In genomic region chr3:139075333-139076058, GRCm38 (mm10) we compare ENCODE assay signal across 8 mouse cellular contexts. TPM values are rescaled to one million over a fixed set of nuclear protein-coding genes. Genes with fewer than 3 reads are reported as not detected.
A peak's percentile ranks its signal among the peaks of the same experiment; 100 is the strongest.
DNase-seq lines count a peak whose midpoint lies in the region; ATAC-seq and TF ChIP-seq lines count a peak whose summit lies in the region.

No protein-coding gene starts in this region.

- TF ChIP-seq POLR2A in heart, adult 2 months (IDR thresholded peaks at IDR 0.05; ENCODE audit: insufficient read depth, low read depth, low read length) = peak; percentile 75

- H3K27ac ChIP-seq in embryonic facial prominence, embryonic 13.5 days = peak overlapping the region; percentile 90
- peak overlapping the region; percentile 79 for H3K27ac ChIP-seq in heart, adult 2 months
- peak overlapping the region; percentile 89 for H3K27ac ChIP-seq in limb, embryonic 12.5 days
- peak overlapping the region; percentile 96 for H3K27ac ChIP-seq in midbrain, embryonic 14.5 days (replicated peaks; ENCODE audit: low read depth, low read length)

- peak; percentile 99 for ATAC-seq in embryonic facial prominence, embryonic 13.5 days (ENCODE audit: insufficient number of reproducible peaks, insufficient read depth, low FRiP score, low TSS enrichment, low read depth)
- peak; percentile 99 for ATAC-seq in limb, embryonic 12.5 days (ENCODE audit: insufficient number of reproducible peaks, insufficient read depth, low FRiP score, low TSS enrichment, low read depth)
- peak; percentile 98 for ATAC-seq in midbrain, embryonic 14.5 days (ENCODE audit: low FRiP score, low TSS enrichment)

- H3K4me3 ChIP-seq in embryonic facial prominence, embryonic 13.5 days = peak overlapping the region; percentile 89
- peak overlapping the region; percentile 75 for H3K4me3 ChIP-seq in heart, adult 2 months
- H3K4me3 ChIP-seq in limb, embryonic 12.5 days (replicated peaks) = peak overlapping the region; percentile 88
- peak overlapping the region; percentile 91 for H3K4me3 ChIP-seq in midbrain, embryonic 14.5 days (replicated peaks; ENCODE audit: low read depth, low read length)

- peak overlapping the region; percentile 80 for H3K4me2 ChIP-seq in embryonic facial prominence, embryonic 13.5 days
- peak overlapping the region; percentile 85 for H3K4me2 ChIP-seq in limb, embryonic 12.5 days
- H3K4me2 ChIP-seq in midbrain, embryonic 14.5 days (ENCODE audit: low read length) = peak overlapping the region; percentile 90

- TF ChIP-seq EP300 in heart, adult 2 months (IDR thresholded peaks at IDR 0.05; ENCODE audit: insufficient read depth, low read depth, low read length) = no peak

- H3K9me3 ChIP-seq in embryonic facial prominence, embryonic 13.5 days = no peaks in the 10 kb centered on the region
- H3K9me3 ChIP-seq in limb, embryonic 12.5 days = no peaks in the 10 kb centered on the region
- H3K9me3 ChIP-seq in midbrain, embryonic 14.5 days (ENCODE audit: control insufficient read depth, low read length) = no peaks in the 10 kb centered on the region

- no peak for TF ChIP-seq CTCF in heart, adult 2 months (IDR thresholded peaks at IDR 0.05)

- peak; percentile 85 for DNase-seq in 416B (ENCODE audit: low read depth)
- DNase-seq in adrenal gland, postnatal 4 days (ENCODE audit: low spot score in 2 of 2) = peak; percentile 78 to 79
- peak; percentile 95 to 96 for DNase-seq in heart, adult 2 months
- peak; percentile 89 to 90 for DNase-seq in kidney, adult 8-10 months
- DNase-seq in midbrain, embryonic 14.5 days = peak; percentile 96
- peak; percentile 85 for DNase-seq in spleen, adult 12 weeks (ENCODE audit: low spot score)

- intact Hi-C loops in heart, adult 2 months (cut with DNase I) = loop anchor here (2.0 to 10.0 kb wide), 3 partner anchors 331 to 1211 kb away; partner anchors contain the start of genes Dnajb14, H2afz, Metap1 and Tspan5

- peaks cover 6% of the 10 kb centered on the region for H3K4me1 ChIP-seq in embryonic facial prominence, embryonic 13.5 days
- H3K4me1 ChIP-seq in heart, adult 2 months (ENCODE audit: control insufficient read depth, insufficient read depth, low read length) = no peaks in the 10 kb centered on the region; the same call in 1 of the 2 replicates
- peaks cover 10% of the 10 kb centered on the region; the same call in 1 of the 2 replicates for H3K4me1 ChIP-seq in limb, embryonic 12.5 days (replicated peaks)
- peaks cover 3% of the 10 kb centered on the region; the same call in 1 of the 2 replicates for H3K4me1 ChIP-seq in midbrain, embryonic 14.5 days (ENCODE audit: control insufficient read depth, insufficient read depth, low read length)

- H3K9ac ChIP-seq in embryonic facial prominence, embryonic 13.5 days = peak overlapping the region; percentile 83
- peak overlapping the region; percentile 75 for H3K9ac ChIP-seq in heart, adult 2 months (ENCODE audit: low read depth, low read length)
- peak overlapping the region; percentile 79 for H3K9ac ChIP-seq in limb, embryonic 12.5 days (replicated peaks)
- H3K9ac ChIP-seq in midbrain, embryonic 14.5 days (replicated peaks; ENCODE audit: low read length) = peak overlapping the region; percentile 76

- under 1% methylated on average over 52 of the region's 72 CpGs for WGBS in embryonic facial prominence, embryonic 13.5 days
- 1% methylated on average over 55 of the region's 72 CpGs for WGBS in heart, adult 2 months
- under 1% methylated on average over 53 of the region's 72 CpGs for WGBS in limb, embryonic 12.5 days
- WGBS in midbrain, embryonic 14.5 days = under 1% methylated on average over 68 of the region's 72 CpGs

- no peaks in the 10 kb centered on the region for H3K79me2 ChIP-seq in heart, adult 2 months (replicated peaks; ENCODE audit: control insufficient read depth, insufficient read depth, low read length)

- no peaks in the 10 kb centered on the region for H3K36me3 ChIP-seq in embryonic facial prominence, embryonic 13.5 days
- no peaks in the 10 kb centered on the region; the same call in 1 of the 2 replicates for H3K36me3 ChIP-seq in heart, adult 2 months (ENCODE audit: control insufficient read depth, insufficient read depth, low read length)
- H3K36me3 ChIP-seq in limb, embryonic 12.5 days = no peaks in the 10 kb centered on the region
- no peaks in the 10 kb centered on the region for H3K36me3 ChIP-seq in midbrain, embryonic 14.5 days (ENCODE audit: control insufficient read depth, insufficient read depth, low read length)

- H3K27me3 ChIP-seq in embryonic facial prominence, embryonic 13.5 days = no peaks in the 10 kb centered on the region
- no peaks in the 10 kb centered on the region for H3K27me3 ChIP-seq in heart, adult 2 months (ENCODE audit: control insufficient read depth, insufficient read depth, low read length)
- H3K27me3 ChIP-seq in limb, embryonic 12.5 days = no peaks in the 10 kb centered on the region
- H3K27me3 ChIP-seq in midbrain, embryonic 14.5 days (ENCODE audit: control insufficient read depth, insufficient read depth, low read length) = no peaks in the 10 kb centered on the region

RNA-seq across cellular contexts. Expression of gene Rap1gds1, which starts 0.5 kb away (rescaled TPM):
- total RNA-seq in adrenal gland, postnatal 4 days (2021) = 10 to 100 TPM; 49.2 to 58.4 TPM
- 59.7 and 69.3 TPM in 2 replicates for polyA plus RNA-seq in embryonic facial prominence, embryonic 13.5 days (2015; fragmentation: Nextera tagmentation; extraction: Ambion mirVana)
- total RNA-seq in heart, adult 2 months (2021) = 10 to 100 TPM; 24.2 to 26.2 TPM
- 14.6 and 23.5 TPM in 2 replicates for polyA plus RNA-seq in heart, adult 2 months (2012; rRNA removed)
- polyA plus RNA-seq in limb, embryonic 12.5 days (2016; fragmentation: Nextera tagmentation; extraction: Ambion mirVana) = 52.3 and 55.9 TPM in 2 replicates
- 47.8 and 69.7 TPM in 2 replicates for polyA plus RNA-seq in midbrain, embryonic 14.5 days (2014; fragmentation: Nextera tagmentation; extraction: Ambion mirVana)

Comparison
In these comparisons a context has a peak if more than half of its experiments do, and no peak if none do; other contexts are left out.
1. Peak in every context shown above with its lines: DNase-seq, ATAC-seq, H3K4me3 ChIP-seq and H3K27ac ChIP-seq.